Mouse (Mus musculus) small intestine, adult 2 months (tissue): ENCODE measurements around the gene Capn9.

ENCODE experiments used
- CTCF ChIP-seq: fragments of 200-500 bp; IDR thresholded peaks from 2 replicates; pipeline ENCODE4 v1.5.1; 2012; ENCODE audit warnings: low read depth, mild to moderate bottlenecking, control low read depth, inconsistent platforms, low read length, moderate library complexity, mixed read lengths; ENCODE audit not compliant: insufficient replicate concordance, insufficient read length; ENCODE audit errors: extremely low read depth
- POLR2A ChIP-seq: fragments of 200-500 bp; IDR thresholded peaks from 2 replicates; pipeline ENCODE4 v1.6.1; 2012; ENCODE audit warnings: low read depth, mild to moderate bottlenecking, control low read depth, inconsistent platforms, low read length, moderate library complexity

DNA sequence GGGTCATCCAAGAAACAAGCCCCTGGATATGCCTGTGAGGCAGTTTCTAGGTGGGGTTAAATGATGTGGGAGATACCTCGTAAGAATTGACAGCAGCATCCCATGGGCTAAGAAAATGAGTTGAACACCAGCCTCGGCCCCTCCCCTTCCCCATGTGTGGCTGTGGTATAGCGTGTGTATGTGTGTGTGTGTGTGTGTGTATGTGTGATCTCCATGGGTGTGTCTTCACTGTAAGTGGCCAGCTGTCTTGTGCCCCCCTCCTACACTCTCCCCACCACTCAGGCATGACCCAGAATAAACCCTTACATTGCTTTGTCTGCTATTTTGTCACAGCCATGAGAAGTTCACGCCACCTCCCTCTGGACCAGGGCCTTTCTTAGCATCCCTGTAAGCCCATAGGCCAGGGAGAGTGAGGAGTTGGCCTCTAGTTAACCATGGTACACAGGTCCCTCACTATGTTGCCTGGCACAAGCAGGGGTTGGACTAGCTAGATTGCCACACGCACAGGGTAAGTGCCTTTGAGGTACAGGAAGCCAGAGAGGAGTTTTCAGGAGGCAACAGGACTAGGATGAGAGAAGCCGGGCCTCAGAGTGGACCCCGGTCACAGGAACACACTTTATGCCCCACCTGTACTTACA lies 20.7 kb upstream of the Capn9 start:
- TF ChIP-seq CTCF, result no peak
- no peak for TF ChIP-seq POLR2A
